Mouse (Mus musculus): ENCODE results near the gene Tbc1d2b.

DNA sequence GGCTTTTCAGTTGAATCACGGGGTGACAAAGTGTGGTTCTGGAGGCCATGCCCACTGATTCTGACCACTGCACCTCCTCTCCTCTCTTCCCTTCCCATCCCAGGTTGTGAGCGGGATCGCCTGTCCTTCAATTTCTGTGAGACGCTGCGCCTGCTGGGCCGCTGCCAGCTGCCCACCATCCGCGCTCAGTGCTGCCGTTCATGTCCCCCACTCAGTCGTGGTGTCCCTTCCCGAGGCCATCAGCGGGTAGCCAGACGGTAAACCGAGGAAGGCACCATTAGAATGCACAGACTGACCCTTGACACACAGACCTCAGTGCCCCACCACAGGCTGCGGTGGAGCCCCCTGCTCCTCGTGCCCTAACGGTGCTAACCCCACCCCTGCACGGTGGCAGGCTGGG, 71.0 kb downstream of the Tbc1d2b start:
- TF ChIP-seq TAL1 (IDR thresholded peaks at IDR 0.05; ENCODE audit: low read length), result no peak
- no peak for TF ChIP-seq GATA1 (IDR thresholded peaks at IDR 0.05; ENCODE audit: low read length)

All from erythroblast, embryonic 14.5 days (primary cell).